Mouse (Mus musculus) stomach, postnatal 0 days (tissue): ENCODE measurements around the gene Zbtb8b. TPM values are rescaled to one million over a fixed set of nuclear protein-coding genes. Genes with fewer than 3 reads are reported as not detected.

ENCODE experiments used
- ATAC-seq: fragments of 200-750 bp; cut with Nextera tagmentation; 2 replicates; pipeline ENCODE4 v1.8.0; 2017; ENCODE audit not compliant: low FRiP score, low TSS enrichment
- DNase-seq: peaks from one replicate; pipeline ENCODE4 v3.0.0-alpha.2; 2016; ENCODE audit warnings: low spot score
- H3K27ac ChIP-seq: fragments of 300-500 bp; sonication (generic); replicated peaks from 2 replicates; pipeline ENCODE4 v1.5.1; 2014; ENCODE audit warnings: mild to moderate bottlenecking, control low read depth
- H3K27me3 ChIP-seq: fragments of 300-500 bp; sonication (generic); 2 replicates; pipeline ENCODE4 v1.6.1; 2014; ENCODE audit warnings: low read length; ENCODE audit not compliant: control insufficient read depth, insufficient read depth
- H3K36me3 ChIP-seq: fragments of 300-500 bp; sonication (generic); 2 replicates; pipeline ENCODE4 v1.6.1; 2014; ENCODE audit warnings: low read length, mixed read lengths; ENCODE audit not compliant: control insufficient read depth, insufficient read depth
- H3K4me1 ChIP-seq: fragments of 300-500 bp; sonication (generic); replicated peaks from 2 replicates; pipeline ENCODE4 v1.6.1; 2014; ENCODE audit warnings: antibody characterized with exemption; ENCODE audit not compliant: control insufficient read depth, insufficient read depth
- H3K4me2 ChIP-seq: fragments of 300-500 bp; sonication (generic); replicated peaks from 2 replicates; pipeline ENCODE4 v1.6.1; 2014; ENCODE audit warnings: low read depth, mild to moderate bottlenecking, control low read depth, moderate library complexity
- H3K4me3 ChIP-seq: fragments of 300-500 bp; sonication (generic); 2 replicates; pipeline ENCODE4 v1.5.1; 2014; ENCODE audit warnings: low read depth, low read length, control low read depth
- H3K9ac ChIP-seq: fragments of 300-500 bp; sonication (generic); 2 replicates; pipeline ENCODE4 v1.6.1; 2014; ENCODE audit warnings: mild to moderate bottlenecking, low read length, control low read depth, mixed read lengths
- H3K9me3 ChIP-seq: fragments of 300-500 bp; sonication (generic); 2 replicates; pipeline ENCODE4 v1.6.1; 2016; ENCODE audit warnings: low read length; ENCODE audit not compliant: control insufficient read depth
- CTCF ChIP-seq: IDR thresholded peaks from 2 replicates; pipeline ENCODE4 v1.5.1; 2016; ENCODE audit warnings: antibody characterized with exemption, low read depth, mild to moderate bottlenecking, moderate library complexity
- EP300 ChIP-seq: optimal IDR thresholded peaks from 2 replicates; pipeline ENCODE3; 2016; ENCODE audit warnings: antibody characterized with exemption
- WGBS: fragments of 180-500 bp; shearing (Covaris S2); extraction: QIAGEN DNeasy Blood & Tissue Kit; methylation state at CpG from one replicate; pipeline ENCODE4 v1.1.7; 2014; 5-methylcytosine and 5-hydroxymethylcytosine counted together
- polyA plus RNA-seq: library from polyadenylated mRNA; unstranded; fragments of >200 nt; fragmentation: Nextera tagmentation; extraction: Ambion mirVana; gene quantifications from 2 replicates; pipeline ENCODE4 v1.2.1, GENCODE M21; 2015

The Zbtb8b gene
- polyA plus RNA-seq, 1 experiment from 2014 or later, result 0.72 TPM

- H3K27ac ChIP-seq, result no peak overlapping the region
- no peaks in the 10 kb centered on the region for H3K27me3 ChIP-seq
- no peak overlapping the region for H3K9ac ChIP-seq
- no peaks in the 10 kb centered on the region for H3K9me3 ChIP-seq
- WGBS, result 37% methylated on average over 5 of the region's 5 CpGs
- DNase-seq (no peak), ATAC-seq (no peak)
- no peaks in the 10 kb centered on the region for H3K36me3 ChIP-seq
- TF ChIP-seq EP300 (no peak), CTCF (no peak)
- no peaks in the 10 kb centered on the region for H3K4me1 ChIP-seq
- H3K4me3 ChIP-seq, result no peak overlapping the region
- H3K4me2 ChIP-seq, result no peak overlapping the region
Measured at GRCm38 (mm10) chr4:129456126-129456525, 15.5 kb upstream of the Zbtb8b start.

DNA sequence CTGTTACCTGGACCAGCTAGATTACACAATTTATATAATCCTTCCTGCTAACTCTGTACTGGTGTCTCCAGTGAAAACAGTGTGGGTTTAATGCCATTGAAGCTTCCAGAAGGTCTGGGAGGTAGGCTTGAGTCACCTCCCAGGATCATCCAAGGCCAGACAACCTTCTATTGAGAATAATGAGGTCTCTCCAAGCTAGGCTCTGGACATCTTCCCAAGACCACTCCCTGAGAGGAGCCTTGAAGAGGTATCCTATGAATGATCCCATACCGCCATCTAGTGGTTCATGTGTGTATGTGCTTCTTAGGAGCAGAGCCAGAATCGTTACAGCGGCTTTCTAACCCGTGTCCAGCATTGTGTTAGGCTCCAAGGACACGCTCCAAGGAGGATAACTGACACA lies 14.6 kb upstream of the Zbtb8b start:
- H3K4me3 ChIP-seq, result no peak overlapping the region
- DNase-seq (peak; percentile 52), ATAC-seq (peak; percentile 68)
- no peaks in the 10 kb centered on the region for H3K27me3 ChIP-seq
- H3K27ac ChIP-seq, result no peak overlapping the region
- H3K9ac ChIP-seq, result no peak overlapping the region
- 1% methylated on average over 5 of the region's 5 CpGs for WGBS
- H3K36me3 ChIP-seq, result no peaks in the 10 kb centered on the region
- no peaks in the 10 kb centered on the region for H3K4me1 ChIP-seq
- no peaks in the 10 kb centered on the region for H3K9me3 ChIP-seq
- TF ChIP-seq EP300, result no peak
- peak; percentile 99 for TF ChIP-seq CTCF
- no peak overlapping the region for H3K4me2 ChIP-seq

GRCm38 (mm10) chr4:129451471-129452169 lies 11.0 kb upstream of the Zbtb8b start:
- WGBS, result 70% methylated on average over 15 of the region's 15 CpGs
- H3K9ac ChIP-seq, result no peak overlapping the region
- no peaks in the 10 kb centered on the region for H3K27me3 ChIP-seq
- no peak overlapping the region for H3K4me2 ChIP-seq
- peak; percentile 85 for ATAC-seq
- H3K4me1 ChIP-seq, result no peaks in the 10 kb centered on the region
- H3K4me3 ChIP-seq, result no peak overlapping the region
- no peak overlapping the region for H3K27ac ChIP-seq
- no peaks in the 10 kb centered on the region for H3K36me3 ChIP-seq
- no peak for TF ChIP-seq EP300
- peak; percentile 32 for TF ChIP-seq CTCF
- H3K9me3 ChIP-seq, result no peaks in the 10 kb centered on the region
- peak; percentile 65 for DNase-seq

GRCm38 (mm10) chr4:129450851-129451250 lies 10.2 kb upstream of the Zbtb8b start:
- ATAC-seq (no peak), DNase-seq (no peak)
- TF ChIP-seq CTCF (peak; percentile 29; the same call in 1 of the 2 replicates), EP300 (no peak)
- H3K9me3 ChIP-seq, result no peaks in the 10 kb centered on the region
- 75% methylated on average over 2 of the region's 2 CpGs for WGBS
- H3K9ac ChIP-seq, result no peak overlapping the region
- H3K4me1 ChIP-seq, result no peaks in the 10 kb centered on the region
- no peak overlapping the region for H3K4me3 ChIP-seq
- H3K27ac ChIP-seq, result no peak overlapping the region
- no peak overlapping the region for H3K4me2 ChIP-seq
- H3K27me3 ChIP-seq, result no peaks in the 10 kb centered on the region
- no peaks in the 10 kb centered on the region for H3K36me3 ChIP-seq

DNA sequence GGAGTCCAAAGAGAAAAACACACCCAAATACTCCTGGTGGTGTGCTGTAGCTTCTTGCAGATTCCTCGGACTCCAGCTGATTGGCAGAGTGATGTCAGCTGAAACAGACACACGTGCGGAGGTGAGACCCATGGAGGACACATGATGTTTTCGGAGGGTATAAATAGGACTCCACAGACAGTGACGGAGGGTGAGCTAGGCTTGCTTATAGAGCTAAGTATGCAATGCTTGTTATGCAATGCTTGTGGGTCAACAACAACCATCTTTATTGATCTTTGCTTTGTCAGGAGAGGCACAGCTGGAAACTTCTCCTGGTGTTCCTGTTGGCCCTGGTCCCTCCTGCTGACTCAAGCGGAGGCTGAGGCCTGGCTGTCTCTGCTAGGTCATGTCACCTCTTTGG lies 8.1 kb upstream of the Zbtb8b start:
- no peak overlapping the region for H3K4me3 ChIP-seq
- no peaks in the 10 kb centered on the region for H3K9me3 ChIP-seq
- H3K27me3 ChIP-seq, result no peaks in the 10 kb centered on the region
- no peak overlapping the region for H3K4me2 ChIP-seq
- H3K4me1 ChIP-seq, result no peaks in the 10 kb centered on the region
- WGBS, result 81% methylated on average over 6 of the region's 6 CpGs
- H3K27ac ChIP-seq, result no peak overlapping the region
- no peak overlapping the region for H3K9ac ChIP-seq
- ATAC-seq, result no peak
- no peaks in the 10 kb centered on the region for H3K36me3 ChIP-seq
- no peak for DNase-seq
- TF ChIP-seq CTCF, result no peak
- TF ChIP-seq EP300, result no peak

DNA sequence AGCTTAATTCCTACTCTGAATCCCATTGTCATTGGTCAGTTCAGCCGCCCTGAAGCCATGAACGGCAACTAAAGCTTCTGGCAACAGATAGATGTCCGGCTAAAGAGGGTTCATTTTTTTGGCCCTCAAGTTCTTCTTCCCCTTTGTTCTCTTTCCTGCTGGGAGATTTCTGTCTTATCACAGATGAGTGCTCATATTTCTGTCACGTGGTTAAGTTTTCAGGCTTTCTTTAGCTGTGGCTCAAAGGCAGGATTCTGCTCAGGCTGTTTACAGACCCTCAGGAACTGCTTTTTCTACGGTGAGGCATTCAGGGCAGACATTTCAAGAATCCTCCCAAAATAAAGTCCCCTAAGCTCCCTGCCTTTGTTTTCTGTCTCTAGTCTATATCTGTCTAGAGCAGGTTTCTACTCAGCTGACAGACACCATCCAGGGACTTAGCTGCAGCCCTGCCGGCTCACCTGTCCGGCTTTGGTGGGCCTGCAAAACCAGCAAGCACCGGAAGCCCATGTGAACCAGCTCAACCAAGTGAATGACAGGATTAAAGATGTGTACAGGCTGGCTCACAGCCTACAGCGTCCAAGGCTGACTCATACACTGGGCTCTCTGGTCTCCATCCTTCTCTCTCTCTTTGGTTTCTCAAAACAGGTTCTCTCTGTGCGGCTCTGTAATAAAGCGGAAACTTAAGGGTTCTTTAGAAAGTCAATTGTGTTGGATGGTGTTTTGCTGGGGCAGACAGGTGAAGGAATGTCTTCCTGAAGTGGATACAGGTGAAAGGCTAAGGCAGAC lies 7.3 kb upstream of the Zbtb8b start:
- 58% methylated on average over 11 of the region's 11 CpGs for WGBS
- Histone ChIP-seq H3K4me2 (no peak overlapping the region), H3K36me3 (no peaks in the 10 kb centered on the region)

More for the DNA sequence above, 7.3 kb upstream of the Zbtb8b start:
- Histone ChIP-seq H3K27ac (no peak overlapping the region; the same call in 1 of the 2 replicates), H3K4me1 (no peaks in the 10 kb centered on the region), H3K27me3 (no peaks in the 10 kb centered on the region), H3K9me3 (no peaks in the 10 kb centered on the region), H3K9ac (no peak overlapping the region), H3K4me3 (no peak overlapping the region)
- DNase-seq (no peak), ATAC-seq (peak; percentile 59; the same call in 1 of the 2 replicates)
- TF ChIP-seq CTCF, result no peak
- TF ChIP-seq EP300, result no peak
